Mouse (Mus musculus) adrenal gland (tissue): ENCODE measurements at regions not wholly inside any gene's neighbourhood (a gene's known extent, or its start where the extent isn't known, plus 50 kb on each side); places are given as distances from the start of the nearest gene placed in this dataset.

Experiments used
- intact Hi-C: fragments of 180-260 bp; cut with DNase I; formaldehyde crosslinking; loops from one replicate; pipeline ENCODE4 v1.15.1; 2025

GRCm38 (mm10) chr2:46491081-46491480 lies 1373.9 kb upstream of the Zeb2 start:
- intact Hi-C loops, result no loop called here

GRCm38 (mm10) chr2:46468936-46469629 lies 1351.9 kb upstream of the Zeb2 start:
- intact Hi-C loops, result no loop called here

GRCm38 (mm10) chr2:46465389-46465788 lies 1348.2 kb upstream of the Zeb2 start:
- intact Hi-C loops, result no loop called here

GRCm38 (mm10) chr2:46464913-46465312 lies 1347.7 kb upstream of the Zeb2 start:
- intact Hi-C loops, result no loop called here

GRCm38 (mm10) chr2:46462670-46463069 lies 1345.5 kb upstream of the Zeb2 start:
- intact Hi-C loops, result no loop called here

GRCm38 (mm10) chr2:46450698-46451097 lies 1333.5 kb upstream of the Zeb2 start:
- intact Hi-C loops, result no loop called here

GRCm38 (mm10) chr2:46445306-46445705 lies 1328.1 kb upstream of the Zeb2 start:
- intact Hi-C loops, result no loop called here

GRCm38 (mm10) chr2:46443686-46444180 lies 1326.5 kb upstream of the Zeb2 start:
- intact Hi-C loops, result loop anchor here (5.0 kb wide), 1 partner anchor 1326 kb away; the partner anchor contains the start of gene Zeb2

- intact Hi-C loops, result loop anchor here (5.0 kb wide), 1 partner anchor 1326 kb away; the partner anchor contains the start of gene Zeb2
Measured at GRCm38 (mm10) chr2:46443061-46443685, 1326.0 kb upstream of the Zeb2 start.

GRCm38 (mm10) chr2:46442576-46442975 lies 1325.4 kb upstream of the Zeb2 start:
- intact Hi-C loops, result loop anchor here (5.0 kb wide), 1 partner anchor 1325 kb away; the partner anchor contains the start of gene Zeb2

- intact Hi-C loops, result loop anchor here (5.0 kb wide), 1 partner anchor 1325 kb away; the partner anchor contains the start of gene Zeb2
Measured at GRCm38 (mm10) chr2:46441927-46442326, 1324.7 kb upstream of the Zeb2 start.

- intact Hi-C loops, result loop anchor here (5.0 kb wide), 1 partner anchor 1324 kb away; the partner anchor contains the start of gene Zeb2
Measured at GRCm38 (mm10) chr2:46441348-46441747, 1324.2 kb upstream of the Zeb2 start.

- intact Hi-C loops, result loop anchor here (5.0 kb wide), 1 partner anchor 1323 kb away; the partner anchor contains the start of gene Zeb2
Measured at GRCm38 (mm10) chr2:46440038-46440437, 1322.8 kb upstream of the Zeb2 start.

- intact Hi-C loops, result no loop called here
Measured at GRCm38 (mm10) chr2:46418281-46418680, 1301.1 kb upstream of the Zeb2 start.

GRCm38 (mm10) chr2:46402373-46403114 lies 1285.3 kb upstream of the Zeb2 start:
- intact Hi-C loops, result no loop called here

GRCm38 (mm10) chr2:46394161-46394560 lies 1277.0 kb upstream of the Zeb2 start:
- intact Hi-C loops, result no loop called here

GRCm38 (mm10) chr2:46372847-46373461 lies 1255.8 kb upstream of the Zeb2 start:
- intact Hi-C loops, result no loop called here

- intact Hi-C loops, result no loop called here
Measured at GRCm38 (mm10) chr2:46371755-46372154, 1254.6 kb upstream of the Zeb2 start.

GRCm38 (mm10) chr2:46370949-46371348 lies 1253.8 kb upstream of the Zeb2 start:
- intact Hi-C loops, result no loop called here

- intact Hi-C loops, result no loop called here
Measured at GRCm38 (mm10) chr2:46368882-46369281, 1251.7 kb upstream of the Zeb2 start.

- intact Hi-C loops, result no loop called here
Measured at GRCm38 (mm10) chr2:46366135-46366485, 1248.9 kb upstream of the Zeb2 start.
